Mouse (Mus musculus) intestine, postnatal 0 days (tissue): Measurements from ENCODE around the gene Prkag3. TPM values are rescaled to one million over a fixed set of nuclear protein-coding genes. Genes with fewer than 3 reads are reported as not detected.

Source experiments
- ATAC-seq: fragments of 200-750 bp; cut with Nextera tagmentation; 2 replicates; pipeline ENCODE4 v1.8.0; 2017; ENCODE audit warnings: mild to moderate bottlenecking, moderate TSS enrichment, moderate library complexity
- H3K27ac ChIP-seq: fragments of 300-500 bp; sonication (generic); 2 replicates; pipeline ENCODE4 v1.5.1; 2014; ENCODE audit warnings: mild to moderate bottlenecking, low read depth, low read length, moderate library complexity
- H3K27me3 ChIP-seq: fragments of 300-500 bp; sonication (generic); replicated peaks from 2 replicates; pipeline ENCODE4 v1.6.1; 2014; ENCODE audit warnings: low read length, mixed read lengths; ENCODE audit not compliant: control insufficient read depth, insufficient read depth
- H3K36me3 ChIP-seq: fragments of 300-500 bp; sonication (generic); 2 replicates; pipeline ENCODE4 v1.6.1; 2014; ENCODE audit warnings: mild to moderate bottlenecking, moderate library complexity; ENCODE audit not compliant: control insufficient read depth, insufficient read depth
- H3K4me1 ChIP-seq: fragments of 300-500 bp; sonication (generic); replicated peaks from 2 replicates; pipeline ENCODE4 v1.6.1; 2014; ENCODE audit warnings: antibody characterized with exemption, low read length, mixed read lengths; ENCODE audit not compliant: control insufficient read depth, insufficient read depth
- H3K4me2 ChIP-seq: fragments of 300-500 bp; sonication (generic); replicated peaks from 2 replicates; pipeline ENCODE4 v1.6.1; 2014; ENCODE audit warnings: low read depth, mild to moderate bottlenecking, moderate library complexity
- H3K4me3 ChIP-seq: fragments of 300-500 bp; sonication (generic); 2 replicates; pipeline ENCODE4 v1.5.1; 2014; ENCODE audit warnings: low read depth, low read length
- H3K9ac ChIP-seq: fragments of 300-500 bp; sonication (generic); 2 replicates; pipeline ENCODE4 v1.6.1; 2014; ENCODE audit warnings: mild to moderate bottlenecking, low read depth, low read length
- H3K9me3 ChIP-seq: fragments of 300-500 bp; sonication (generic); 2 replicates; pipeline ENCODE4 v1.6.1; 2016; ENCODE audit warnings: mixed run types; ENCODE audit not compliant: control insufficient read depth
- CTCF ChIP-seq: sonication (generic); IDR thresholded peaks from 2 replicates; pipeline ENCODE4 v1.5.1; 2016; ENCODE audit warnings: low read depth, mild to moderate bottlenecking, control low read depth, antibody characterized with exemption, moderate library complexity
- WGBS: fragments of 180-500 bp; shearing (Covaris S2); extraction: QIAGEN DNeasy Blood & Tissue Kit; methylation state at CpG from one replicate; pipeline ENCODE4 v1.1.7; 2014; 5-methylcytosine and 5-hydroxymethylcytosine counted together
- polyA plus RNA-seq: library from polyadenylated mRNA; unstranded; fragments of >200 nt; fragmentation: Nextera tagmentation; extraction: Ambion mirVana; gene quantifications from 2 replicates; pipeline ENCODE4 v1.2.1, GENCODE M21; 2015

Prkag3 gene
- polyA plus RNA-seq, 1 experiment from 2014 or later = 0.09 TPM

- no peaks in the 10 kb centered on the region for H3K36me3 ChIP-seq
- peak within 1 kb of the TSS; percentile 85 for H3K4me2 ChIP-seq
- TF ChIP-seq CTCF = peak; percentile 67
- peak within 1 kb of the TSS; percentile 31; the same call in 1 of the 2 replicates for H3K27ac ChIP-seq
- peak; percentile 63 for ATAC-seq
- no peaks in the 10 kb centered on the region for H3K9me3 ChIP-seq
- whole genome bisulfite sequencing = 2% methylated on average over 35 of the region's 35 CpGs
- no peaks in the 10 kb centered on the region; the same call in 1 of the 2 replicates for H3K4me1 ChIP-seq
- peak within 1 kb of the TSS; percentile 47 for H3K4me3 ChIP-seq
- no peaks in the 10 kb centered on the region for H3K27me3 ChIP-seq
- peak within 1 kb of the TSS; percentile 41 for H3K9ac ChIP-seq
Observed at GRCm38 (mm10) chr1:74713099-74713858, 35.7 kb downstream of the Prkag3 start, which contains the start of gene Cyp27a1. TSS of gene Cyp27a1 (plus strand) at chr1:74713574.

- no peak for ATAC-seq
- 30% methylated on average over 5 of the region's 5 CpGs for WGBS
- Histone ChIP-seq H3K36me3 (no peaks in the 10 kb centered on the region), H3K4me2 (peak overlapping the region; percentile 85), H3K4me1 (no peaks in the 10 kb centered on the region; the same call in 1 of the 2 replicates), H3K27ac (peak overlapping the region; percentile 31; the same call in 1 of the 2 replicates), H3K9ac (peak overlapping the region; percentile 41; the same call in 1 of the 2 replicates), H3K9me3 (no peaks in the 10 kb centered on the region), H3K27me3 (no peaks in the 10 kb centered on the region), H3K4me3 (peak overlapping the region; percentile 47)
- no peak for TF ChIP-seq CTCF
Observed at GRCm38 (mm10) chr1:74712461-74713098, 36.4 kb downstream of the Prkag3 start.

- no peak overlapping the region for H3K27ac ChIP-seq
- ATAC-seq = no peak
- H3K9me3 ChIP-seq = no peaks in the 10 kb centered on the region
- no peaks in the 10 kb centered on the region; the same call in 1 of the 2 replicates for H3K4me1 ChIP-seq
- H3K4me3 ChIP-seq = no peak overlapping the region
- H3K36me3 ChIP-seq = no peaks in the 10 kb centered on the region
- H3K9ac ChIP-seq = no peak overlapping the region
- no peak overlapping the region for H3K4me2 ChIP-seq
- no peaks in the 10 kb centered on the region for H3K27me3 ChIP-seq
- TF ChIP-seq CTCF = peak; percentile 44
- WGBS = 80% methylated on average over 4 of the region's 4 CpGs
Observed at GRCm38 (mm10) chr1:74712046-74712445, 37.0 kb downstream of the Prkag3 start.

GRCm38 (mm10) chr1:74709566-74709965 is 39.5 kb downstream of the Prkag3 start:
- 40% methylated on average over 6 of the region's 6 CpGs for WGBS

GRCm38 (mm10) chr1:74705016-74705415 is 44.0 kb downstream of the Prkag3 start:
- no peaks in the 10 kb centered on the region for H3K9me3 ChIP-seq
- TF ChIP-seq CTCF = no peak
- no peak overlapping the region for H3K4me3 ChIP-seq
- WGBS = 64% methylated on average over 5 of the region's 5 CpGs
- no peaks in the 10 kb centered on the region for H3K4me1 ChIP-seq
- ATAC-seq = no peak
- no peak overlapping the region for H3K27ac ChIP-seq
- no peaks in the 10 kb centered on the region for H3K27me3 ChIP-seq
- no peak overlapping the region for H3K9ac ChIP-seq
- H3K36me3 ChIP-seq = no peaks in the 10 kb centered on the region
- H3K4me2 ChIP-seq = no peak overlapping the region

More at GRCm38 (mm10) chr1:74709566-74709965, 39.5 kb downstream of the Prkag3 start:
- no peaks in the 10 kb centered on the region for H3K9me3 ChIP-seq
- no peaks in the 10 kb centered on the region for H3K36me3 ChIP-seq
- ATAC-seq = no peak
- no peak for TF ChIP-seq CTCF
- H3K27ac ChIP-seq = no peak overlapping the region
- H3K9ac ChIP-seq = no peak overlapping the region
- H3K4me3 ChIP-seq = no peak overlapping the region
- H3K4me2 ChIP-seq = no peak overlapping the region
- H3K27me3 ChIP-seq = no peaks in the 10 kb centered on the region
- no peaks in the 10 kb centered on the region; the same call in 1 of the 2 replicates for H3K4me1 ChIP-seq

GRCm38 (mm10) chr1:74704156-74704555 is 44.9 kb downstream of the Prkag3 start:
- ATAC-seq = no peak
- Histone ChIP-seq H3K4me2 (no peak overlapping the region), H3K27ac (no peak overlapping the region), H3K4me1 (no peaks in the 10 kb centered on the region), H3K4me3 (no peak overlapping the region), H3K27me3 (no peaks in the 10 kb centered on the region), H3K9ac (no peak overlapping the region), H3K9me3 (no peaks in the 10 kb centered on the region), H3K36me3 (no peaks in the 10 kb centered on the region)
- TF ChIP-seq CTCF = no peak
- 85% methylated on average over 3 of the region's 3 CpGs for WGBS
